Mouse (Mus musculus): Measurements from ENCODE around the gene Hcn1. TPM values are rescaled to one million over a fixed set of nuclear protein-coding genes. Genes with fewer than 3 reads are reported as not detected.
"Not testable (repeated sequence)": the region's sequence is repeated elsewhere in the genome, so short reads cannot be mapped to it uniquely, and the experiment has no call there.

Gene Hcn1
- polyA plus RNA-seq, 1 experiment = not detected

DNA sequence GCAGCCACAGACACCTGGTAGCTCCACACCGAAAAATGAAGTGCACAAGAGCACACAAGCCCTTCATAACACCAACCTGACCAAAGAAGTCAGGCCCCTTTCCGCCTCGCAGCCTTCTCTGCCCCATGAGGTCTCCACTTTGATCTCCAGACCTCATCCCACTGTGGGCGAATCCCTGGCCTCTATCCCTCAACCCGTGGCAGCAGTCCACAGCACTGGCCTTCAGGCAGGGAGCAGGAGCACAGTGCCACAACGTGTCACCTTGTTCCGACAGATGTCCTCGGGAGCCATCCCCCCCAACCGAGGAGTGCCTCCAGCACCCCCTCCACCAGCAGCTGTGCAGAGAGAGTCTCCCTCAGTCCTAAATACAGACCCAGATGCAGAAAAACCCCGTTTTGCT lies 373.7 kb downstream of the Hcn1 start:
- Histone ChIP-seq H3K4me1 (no peaks in the 10 kb centered on the region), H3K9me3 (peaks cover 7% of the 10 kb centered on the region), H3K27me3 (replicated peaks) (no peaks in the 10 kb centered on the region), H3K4me3 (replicated peaks) (no peak overlapping the region), H3K36me3 (replicated peaks; ENCODE audit: low read length) (no peaks in the 10 kb centered on the region)
- TF ChIP-seq GATA1 (IDR thresholded peaks at IDR 0.05; ENCODE audit: borderline replicate concordance, low read length) = no peak
- no peak for TF ChIP-seq FLI1 (IDR thresholded peaks at IDR 0.05; ENCODE audit: low read length)

DNA sequence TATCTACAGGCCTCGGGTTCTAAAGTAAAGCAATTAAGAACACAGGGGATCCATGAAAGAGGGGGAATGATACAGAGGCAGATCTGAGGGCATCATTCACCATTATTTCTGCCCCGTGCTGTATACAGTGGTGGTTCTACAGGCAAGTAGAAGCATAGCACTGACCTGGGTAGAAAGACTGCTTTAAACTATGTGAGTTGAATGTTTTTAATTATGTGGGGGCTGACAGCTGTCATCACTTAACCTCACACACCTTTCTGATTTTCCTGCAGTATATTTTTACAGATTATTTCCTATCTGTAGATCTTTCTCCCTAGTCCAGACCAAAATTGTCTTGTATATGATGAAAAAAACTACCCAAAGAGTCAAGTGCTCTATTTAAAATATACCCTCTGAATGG lies 382.2 kb downstream of the Hcn1 start:
- no peak for TF ChIP-seq GATA1 (IDR thresholded peaks at IDR 0.05; ENCODE audit: borderline replicate concordance, low read length)
- no peak for TF ChIP-seq FLI1 (IDR thresholded peaks at IDR 0.05; ENCODE audit: low read length)
- Histone ChIP-seq H3K4me1 (no peaks in the 10 kb centered on the region), H3K4me3 (replicated peaks) (no peak overlapping the region), H3K9me3 (no peaks in the 10 kb centered on the region), H3K27me3 (replicated peaks) (no peaks in the 10 kb centered on the region), H3K36me3 (replicated peaks; ENCODE audit: low read length) (no peaks in the 10 kb centered on the region)

DNA sequence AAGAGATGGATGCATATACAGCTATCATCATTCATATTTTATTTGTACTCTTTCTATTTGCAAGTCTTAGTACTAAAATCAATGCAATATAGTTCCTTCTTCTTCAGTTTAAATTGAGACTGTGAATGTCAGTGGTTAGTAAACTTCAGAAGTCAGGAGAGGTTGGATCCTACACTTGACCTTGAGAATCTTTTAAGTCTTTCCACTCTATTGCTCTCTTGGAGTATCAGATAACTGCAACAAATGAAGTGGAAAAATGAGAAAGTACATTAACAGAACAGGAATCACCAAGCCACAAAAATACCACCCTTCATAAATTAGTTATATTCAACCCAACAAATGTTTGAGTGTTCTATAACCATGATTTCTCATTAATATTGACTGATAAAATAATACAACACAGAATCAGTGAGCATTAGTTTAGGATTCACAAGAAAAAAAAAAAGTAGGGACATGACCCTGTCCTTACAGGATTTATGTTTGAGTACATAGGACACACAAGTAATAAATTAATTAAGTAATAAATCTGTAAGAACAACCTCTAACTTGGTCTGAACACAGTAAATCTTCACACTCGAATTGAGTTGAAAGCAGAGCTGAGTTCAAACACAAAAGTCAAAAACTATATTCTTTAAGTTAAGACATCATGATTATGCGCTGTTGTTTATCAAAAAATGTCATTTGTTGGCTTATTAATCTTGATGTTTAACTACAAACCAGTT lies 397.8 kb downstream of the Hcn1 start:
- Histone ChIP-seq H3K27me3 (replicated peaks) (no peaks in the 10 kb centered on the region), H3K4me3 (replicated peaks) (no peak overlapping the region), H3K36me3 (replicated peaks; ENCODE audit: low read length) (no peaks in the 10 kb centered on the region), H3K4me1 (no peaks in the 10 kb centered on the region), H3K9me3 (no peaks in the 10 kb centered on the region)
- no peak for TF ChIP-seq GATA1 (IDR thresholded peaks at IDR 0.05; ENCODE audit: borderline replicate concordance, low read length)
- TF ChIP-seq FLI1 (IDR thresholded peaks at IDR 0.05; ENCODE audit: low read length) = no peak

DNA sequence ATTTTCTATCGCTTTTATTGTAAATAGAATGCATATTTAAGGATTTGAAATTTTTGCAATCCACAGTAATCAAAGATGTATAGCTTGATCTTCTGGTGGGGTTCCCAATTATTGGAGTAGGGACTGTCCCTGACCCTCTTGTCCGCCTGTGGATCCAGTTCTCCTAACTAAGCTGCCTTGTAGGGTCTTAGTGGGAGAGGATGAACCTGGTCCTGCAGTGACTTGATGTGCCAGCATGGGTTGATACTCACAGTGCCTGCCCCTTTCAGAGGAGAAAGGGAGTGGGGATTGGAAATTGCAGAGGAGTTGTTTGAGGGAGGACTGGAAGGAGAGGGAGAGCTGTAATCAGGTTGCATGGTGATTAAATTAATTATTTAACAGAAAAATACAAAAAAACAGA lies 398.4 kb downstream of the Hcn1 start:
- H3K36me3 ChIP-seq (replicated peaks; ENCODE audit: low read length) = no peaks in the 10 kb centered on the region
- no peaks in the 10 kb centered on the region for H3K9me3 ChIP-seq
- H3K27me3 ChIP-seq (replicated peaks) = no peaks in the 10 kb centered on the region
- no peak overlapping the region for H3K4me3 ChIP-seq (replicated peaks)
- H3K4me1 ChIP-seq = no peaks in the 10 kb centered on the region
- TF ChIP-seq FLI1 (IDR thresholded peaks at IDR 0.05; ENCODE audit: low read length) = no peak
- TF ChIP-seq GATA1 (IDR thresholded peaks at IDR 0.05; ENCODE audit: borderline replicate concordance, low read length) = no peak

DNA sequence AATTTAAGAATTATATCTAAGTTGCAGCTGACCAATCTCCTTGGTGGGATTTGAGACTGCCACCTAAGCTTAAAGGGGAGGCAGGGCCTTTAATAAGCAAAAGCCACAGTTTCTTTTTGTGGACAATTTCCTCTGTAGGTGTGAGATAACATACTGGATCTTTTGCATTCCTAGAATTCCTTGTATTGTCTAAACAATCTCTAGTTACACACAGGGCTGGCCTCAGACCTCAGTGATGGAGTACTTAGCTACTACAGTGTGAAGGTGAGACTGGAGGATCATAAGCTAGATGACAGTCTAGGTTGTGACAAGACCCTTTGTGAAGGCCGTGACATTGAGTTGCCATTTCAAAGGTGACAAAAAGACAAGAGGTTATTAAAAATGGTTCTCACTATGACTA lies 419.1 kb downstream of the Hcn1 start:
- no peak overlapping the region for H3K4me3 ChIP-seq (replicated peaks)

DNA sequence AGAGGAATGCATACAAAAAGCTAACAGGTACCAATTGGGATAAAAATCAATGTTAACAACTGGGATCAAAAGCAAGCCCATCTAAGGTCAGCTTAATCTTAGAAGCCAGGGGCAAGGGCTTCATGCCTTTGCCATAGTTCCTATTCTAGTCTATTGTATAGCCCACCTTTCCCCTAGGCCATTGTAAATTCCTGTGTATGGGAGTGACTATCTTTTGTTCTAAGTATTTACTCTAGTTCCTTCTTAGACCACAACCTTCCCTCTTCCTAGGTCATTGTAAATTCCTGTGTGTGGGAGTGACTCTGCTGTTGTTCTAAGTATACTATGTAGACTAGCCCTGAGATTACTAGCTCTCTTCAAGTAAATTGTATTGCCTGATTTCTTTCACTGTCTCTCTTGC lies 420.8 kb downstream of the Hcn1 start:
- not testable (repeated sequence) for H3K36me3 ChIP-seq (replicated peaks; ENCODE audit: low read length); H3K4me1 ChIP-seq; H3K27me3 ChIP-seq (replicated peaks); H3K9me3 ChIP-seq; H3K4me3 ChIP-seq (replicated peaks)

More for the DNA sequence above, 419.1 kb downstream of the Hcn1 start:
- Histone ChIP-seq H3K36me3 (replicated peaks; ENCODE audit: low read length) (no peaks in the 10 kb centered on the region), H3K4me1 (no peaks in the 10 kb centered on the region), H3K27me3 (replicated peaks) (no peaks in the 10 kb centered on the region), H3K9me3 (no peaks in the 10 kb centered on the region)
- TF ChIP-seq GATA1 (IDR thresholded peaks at IDR 0.05; ENCODE audit: borderline replicate concordance, low read length) (no peak), FLI1 (IDR thresholded peaks at IDR 0.05; ENCODE audit: low read length) (no peak)

DNA sequence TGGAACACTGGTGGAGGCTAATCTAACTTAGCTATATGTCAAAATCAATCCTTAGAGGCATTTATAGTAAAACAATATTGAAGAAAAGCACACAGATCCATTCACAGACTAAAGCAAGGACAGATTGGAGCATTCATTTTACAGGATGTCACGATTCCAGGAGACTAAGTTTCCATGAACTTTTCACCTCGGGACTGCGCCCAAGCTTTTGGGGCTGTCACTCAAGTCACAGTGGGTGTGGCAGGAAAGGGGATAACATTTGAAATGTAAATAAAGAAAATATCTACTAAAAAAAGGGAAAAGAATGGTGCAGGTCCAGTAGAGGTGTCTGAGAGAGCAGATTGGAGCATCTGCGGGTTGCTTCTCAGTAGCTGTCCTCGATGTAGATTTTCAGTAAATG lies 421.3 kb downstream of the Hcn1 start:
- TF ChIP-seq FLI1 (IDR thresholded peaks at IDR 0.05; ENCODE audit: low read length) (no peak), GATA1 (IDR thresholded peaks at IDR 0.05; ENCODE audit: borderline replicate concordance, low read length) (no peak)
- no peaks in the 10 kb centered on the region for H3K36me3 ChIP-seq (replicated peaks; ENCODE audit: low read length)
- no peaks in the 10 kb centered on the region for H3K4me1 ChIP-seq
- H3K4me3 ChIP-seq (replicated peaks) = no peak overlapping the region
- H3K9me3 ChIP-seq = 0 out of 2 replicates have a peak, but pooled peaks cover 6% of the 10 kb centered on the region
- H3K27me3 ChIP-seq (replicated peaks) = no peaks in the 10 kb centered on the region

DNA sequence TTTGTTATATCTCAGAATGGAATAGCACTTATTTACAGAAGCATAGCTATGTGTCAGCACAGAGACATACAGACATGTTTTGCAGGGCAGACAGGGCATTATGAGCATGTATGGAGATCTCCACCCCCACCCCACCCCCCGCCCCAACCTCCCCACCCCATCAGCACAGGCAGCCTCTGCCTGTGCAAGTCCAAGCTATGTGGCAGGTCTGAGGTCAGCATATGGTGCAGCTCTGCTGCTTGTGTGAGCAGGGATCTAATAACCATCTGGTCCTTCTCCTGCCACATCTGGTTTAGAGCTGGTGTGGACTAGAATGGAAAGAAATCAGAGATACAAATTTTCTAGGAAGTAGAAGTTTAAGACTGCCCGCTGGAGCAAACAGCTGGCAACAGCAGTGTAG lies 424.4 kb downstream of the Hcn1 start:
- Histone ChIP-seq H3K27me3 (replicated peaks) (no peaks in the 10 kb centered on the region), H3K9me3 (0 out of 2 replicates have a peak, but pooled peaks cover 6% of the 10 kb centered on the region), H3K4me3 (replicated peaks) (no peak overlapping the region), H3K4me1 (no peaks in the 10 kb centered on the region), H3K36me3 (replicated peaks; ENCODE audit: low read length) (no peaks in the 10 kb centered on the region)
- no peak for TF ChIP-seq GATA1 (IDR thresholded peaks at IDR 0.05; ENCODE audit: borderline replicate concordance, low read length)
- no peak for TF ChIP-seq FLI1 (IDR thresholded peaks at IDR 0.05; ENCODE audit: low read length)

DNA sequence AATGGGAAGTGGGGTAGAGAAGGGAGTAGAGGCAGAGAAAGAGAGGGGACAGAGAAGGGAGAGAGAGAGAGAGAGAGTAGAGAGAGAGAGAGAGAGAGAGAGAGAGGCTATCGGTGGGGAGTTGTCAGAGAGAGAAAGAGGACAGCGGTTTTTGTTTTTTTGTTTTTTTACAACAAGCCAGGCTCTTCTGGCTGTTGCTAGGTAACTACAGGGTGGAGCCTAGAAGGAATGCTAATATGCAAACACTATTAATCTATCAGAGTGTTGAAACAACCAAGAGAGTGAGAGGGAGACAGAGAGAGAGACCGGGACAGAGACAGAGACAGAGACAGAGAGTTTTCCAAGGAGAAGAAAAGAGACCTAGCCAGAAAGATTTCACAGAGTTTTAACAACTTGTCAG lies 425.7 kb downstream of the Hcn1 start:
- TF ChIP-seq FLI1 (IDR thresholded peaks at IDR 0.05; ENCODE audit: low read length) = no peak
- TF ChIP-seq GATA1 (IDR thresholded peaks at IDR 0.05; ENCODE audit: borderline replicate concordance, low read length) = no peak
- Histone ChIP-seq H3K4me3 (replicated peaks) (no peak overlapping the region), H3K27me3 (replicated peaks) (no peaks in the 10 kb centered on the region), H3K9me3 (0 out of 2 replicates have a peak, but pooled peaks cover 6% of the 10 kb centered on the region), H3K4me1 (no peaks in the 10 kb centered on the region), H3K36me3 (replicated peaks; ENCODE audit: low read length) (no peaks in the 10 kb centered on the region)

DNA sequence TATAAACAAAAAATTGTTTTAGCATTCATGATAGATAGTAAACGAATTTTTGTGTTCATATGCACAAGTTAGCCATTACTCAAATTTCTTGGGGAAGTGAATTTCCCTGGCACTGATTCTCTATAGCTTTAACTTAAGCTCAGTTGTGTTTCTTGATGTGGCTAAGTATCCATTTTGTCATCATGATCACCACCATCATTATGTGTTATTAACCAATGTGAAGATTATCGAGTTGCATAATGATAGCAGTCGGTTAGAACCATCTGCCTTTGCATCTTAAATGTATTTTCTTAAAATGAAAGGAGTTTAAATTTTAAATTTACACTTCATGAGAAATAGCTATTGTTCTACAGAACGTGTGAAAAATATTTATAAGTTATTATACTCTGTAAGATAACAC lies 426.5 kb downstream of the Hcn1 start:
- H3K36me3 ChIP-seq (replicated peaks; ENCODE audit: low read length) = no peaks in the 10 kb centered on the region
- no peaks in the 10 kb centered on the region for H3K27me3 ChIP-seq (replicated peaks)
- no peak overlapping the region for H3K4me3 ChIP-seq (replicated peaks)
- TF ChIP-seq GATA1 (IDR thresholded peaks at IDR 0.05; ENCODE audit: borderline replicate concordance, low read length) (no peak), FLI1 (IDR thresholded peaks at IDR 0.05; ENCODE audit: low read length) (no peak)
- no peaks in the 10 kb centered on the region for H3K4me1 ChIP-seq
- H3K9me3 ChIP-seq = 0 out of 2 replicates have a peak, but pooled peaks cover 6% of the 10 kb centered on the region

DNA sequence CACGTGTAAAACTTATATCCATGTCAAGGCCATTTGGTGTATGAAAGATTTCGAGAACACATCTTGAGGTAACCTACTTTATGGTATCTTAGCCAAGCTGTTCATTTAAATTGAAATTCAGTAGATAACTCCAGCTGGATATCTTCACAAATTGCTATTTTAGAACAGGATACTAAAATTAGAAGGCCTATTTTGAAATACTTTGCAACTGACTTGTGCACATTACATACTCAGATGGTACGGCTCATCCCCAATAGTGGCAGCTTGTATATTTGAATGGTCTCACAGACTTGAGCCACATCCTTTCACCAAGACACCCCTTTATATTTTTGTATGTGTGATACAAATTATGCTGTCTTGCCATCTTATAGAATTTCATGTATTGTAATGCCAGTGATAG lies 427.5 kb downstream of the Hcn1 start:
- Histone ChIP-seq H3K27me3 (replicated peaks) (no peaks in the 10 kb centered on the region), H3K36me3 (replicated peaks; ENCODE audit: low read length) (no peaks in the 10 kb centered on the region), H3K9me3 (peaks cover 11% of the 10 kb centered on the region; the same call in 1 of the 2 replicates), H3K4me3 (replicated peaks) (no peak overlapping the region), H3K4me1 (no peaks in the 10 kb centered on the region)
- no peak for TF ChIP-seq GATA1 (IDR thresholded peaks at IDR 0.05; ENCODE audit: borderline replicate concordance, low read length)
- TF ChIP-seq FLI1 (IDR thresholded peaks at IDR 0.05; ENCODE audit: low read length) = no peak
